2 mouse cellular contexts compared by ENCODE assay signal in the genomic region with DNA sequence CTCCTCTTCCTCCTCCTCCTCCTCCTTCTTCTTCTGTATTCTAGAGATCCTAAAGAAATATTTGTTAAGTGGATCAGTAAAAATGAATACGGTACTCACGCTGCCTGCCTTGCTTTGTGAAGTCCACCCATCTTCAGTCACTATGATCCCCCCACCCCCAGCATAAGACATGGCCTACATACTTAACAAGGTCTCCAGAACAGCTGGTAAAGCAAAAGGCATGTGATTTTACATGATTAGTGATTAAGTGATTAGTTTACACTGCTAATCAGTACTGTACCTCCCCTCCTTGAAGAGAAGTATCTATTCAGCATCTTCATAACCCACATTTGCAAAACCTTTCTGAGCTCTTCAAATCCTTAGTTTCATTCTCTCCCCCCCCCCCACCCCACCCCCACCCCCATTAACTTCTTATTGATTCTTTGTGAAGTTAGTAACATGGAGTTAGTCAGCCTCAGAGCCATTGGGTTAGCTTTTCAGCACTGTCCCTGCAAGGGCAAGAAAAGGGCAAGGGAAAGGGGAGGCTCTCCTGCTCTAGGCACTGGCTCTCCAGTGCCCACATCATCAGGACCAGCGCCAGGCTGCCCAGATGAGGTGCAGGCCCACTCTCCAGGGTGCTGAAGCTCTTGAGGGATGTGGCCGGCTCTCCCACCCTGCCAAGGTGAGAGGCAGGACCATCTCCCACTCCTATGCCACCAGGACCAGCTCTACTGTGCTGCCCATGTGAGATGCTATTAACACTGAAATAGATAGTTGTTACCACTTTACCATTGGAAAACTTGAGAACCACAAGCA.
TF ChIP-seq lines count a peak whose summit lies in the region.

No protein-coding gene starts in this region.

TF ChIP-seq in MEL, 35 proteins besides CTCF, POLR2A, EP300 and RAD21:
- TF ChIP-seq MAX (IDR thresholded peaks at IDR 0.05; ENCODE audit: low read length) (no peak), GATA1 (IDR thresholded peaks at IDR 0.05; ENCODE audit: low read depth, low read length) (no peak), POLR2AphosphoS5 (IDR thresholded peaks at IDR 0.05; ENCODE audit: borderline replicate concordance, low read depth, low read length) (no peak), NRF1 (IDR thresholded peaks at IDR 0.05; ENCODE audit: insufficient read depth, low read depth, low read length, poor library complexity, severe bottlenecking) (no peak), RCOR1 (IDR thresholded peaks at IDR 0.05; ENCODE audit: low read depth, low read length) (no peak), SMC3 (IDR thresholded peaks at IDR 0.05; ENCODE audit: low read depth, low read length) (no peak), USF1 (IDR thresholded peaks at IDR 0.05; ENCODE audit: low read depth, low read length) (no peak), TCF12 (IDR thresholded peaks at IDR 0.05; ENCODE audit: low read depth, low read length) (no peak), UBTF (IDR thresholded peaks at IDR 0.05; ENCODE audit: borderline replicate concordance, insufficient read depth, low read depth, low read length) (no peak), ETS1 (IDR thresholded peaks at IDR 0.05; ENCODE audit: low read depth, low read length) (no peak), USF2 (IDR thresholded peaks at IDR 0.05; ENCODE audit: borderline replicate concordance in 1 of 2, insufficient read depth in 1 of 2, low read depth in 1 of 2, low read length in 2 of 2) (no peak), NELFE (IDR thresholded peaks at IDR 0.05; ENCODE audit: low read depth, low read length) (no peak), MYB (IDR thresholded peaks at IDR 0.05; ENCODE audit: low read depth, low read length) (no peak), MAFK (IDR thresholded peaks at IDR 0.05; ENCODE audit: borderline replicate concordance, low read depth, low read length) (no peak), MYC (IDR thresholded peaks at IDR 0.05; ENCODE audit: low read depth, low read length) (no peak), MXI1 (IDR thresholded peaks at IDR 0.05; ENCODE audit: low read depth, low read length) (no peak), GABPA (IDR thresholded peaks at IDR 0.05; ENCODE audit: low read depth, low read length) (no peak), TAL1 (IDR thresholded peaks at IDR 0.05; ENCODE audit: low read length) (no peak), ZC3H11A (IDR thresholded peaks at IDR 0.05; ENCODE audit: low read depth, low read length) (no peak), BHLHE40 (IDR thresholded peaks at IDR 0.05; ENCODE audit: borderline replicate concordance, low read depth, low read length) (no peak)

TF ChIP-seq in myocyte, 11 proteins besides CTCF, POLR2A, EP300 and RAD21:
- TF ChIP-seq TCF12 (IDR thresholded peaks at IDR 0.05; ENCODE audit: insufficient read depth, poor library complexity, severe bottlenecking) (no peak), CEBPB (IDR thresholded peaks at IDR 0.05; ENCODE audit: insufficient read depth, poor library complexity, severe bottlenecking) (no peak), MAX (IDR thresholded peaks at IDR 0.05; ENCODE audit: low read depth) (no peak), REST (IDR thresholded peaks at IDR 0.05; ENCODE audit: insufficient read depth, insufficient read length) (peak; percentile 89), SRF (IDR thresholded peaks at IDR 0.05; ENCODE audit: control insufficient read depth, insufficient read length, low read depth) (no peak), POLR2AphosphoS2 (IDR thresholded peaks at IDR 0.05; ENCODE audit: insufficient read length, low read depth) (no peak), MYOD1 (IDR thresholded peaks at IDR 0.05; ENCODE audit: control insufficient read depth in 1 of 3, insufficient read length in 2 of 3, low read depth in 2 of 3) (no peak), MYOG (IDR thresholded peaks at IDR 0.05; ENCODE audit: control insufficient read depth in 1 of 3, insufficient read depth in 1 of 3, insufficient read length in 2 of 3, low read depth in 2 of 3) (no peak), E2F4 (IDR thresholded peaks at IDR 0.05; ENCODE audit: insufficient read depth) (no peak)
